Mouse (Mus musculus) cortical plate, adult 2 months (tissue): Measurements from ENCODE around the gene Mak. TPM values are rescaled to one million over a fixed set of nuclear protein-coding genes. Genes with fewer than 3 reads are reported as not detected.

Source experiments
- H3K27ac ChIP-seq: fragments of 200-500 bp; 2 replicates; pipeline ENCODE4 v1.5.1; 2012; ENCODE audit warnings: low read length, control low read depth, inconsistent platforms; ENCODE audit not compliant: insufficient read depth
- H3K4me1 ChIP-seq: fragments of 200-500 bp; 2 replicates; pipeline ENCODE4 v1.6.1; 2011; ENCODE audit warnings: low read length; ENCODE audit not compliant: control insufficient read depth, insufficient read depth
- H3K4me3 ChIP-seq: fragments of 200-500 bp; 2 replicates; pipeline ENCODE4 v1.5.1; 2011; ENCODE audit warnings: mild to moderate bottlenecking, low read length, control low read depth; ENCODE audit not compliant: insufficient read depth
- CTCF ChIP-seq: fragments of 200-500 bp; IDR thresholded peaks from 2 replicates; pipeline ENCODE4 v1.5.1; 2011; ENCODE audit warnings: mild to moderate bottlenecking, control low read depth, low read length; ENCODE audit not compliant: insufficient read depth; ENCODE audit errors: extremely low read depth
- POLR2A ChIP-seq: fragments of 200-500 bp; IDR thresholded peaks from 2 replicates; pipeline ENCODE4 v1.6.1; 2011; ENCODE audit warnings: mild to moderate bottlenecking, low read length, control low read depth; ENCODE audit not compliant: insufficient read depth; ENCODE audit errors: extremely low read depth
- polyA plus RNA-seq: library from polyadenylated mRNA; depleted of rRNA; stranded (reverse); fragments of >200 nt; gene quantifications from 2 replicates; pipeline ENCODE4 v1.2.3, GENCODE M21; 2012; rRNA removed

The Mak gene
- 3.3 and 4.1 TPM in 2 replicates for polyA plus RNA-seq

DNA sequence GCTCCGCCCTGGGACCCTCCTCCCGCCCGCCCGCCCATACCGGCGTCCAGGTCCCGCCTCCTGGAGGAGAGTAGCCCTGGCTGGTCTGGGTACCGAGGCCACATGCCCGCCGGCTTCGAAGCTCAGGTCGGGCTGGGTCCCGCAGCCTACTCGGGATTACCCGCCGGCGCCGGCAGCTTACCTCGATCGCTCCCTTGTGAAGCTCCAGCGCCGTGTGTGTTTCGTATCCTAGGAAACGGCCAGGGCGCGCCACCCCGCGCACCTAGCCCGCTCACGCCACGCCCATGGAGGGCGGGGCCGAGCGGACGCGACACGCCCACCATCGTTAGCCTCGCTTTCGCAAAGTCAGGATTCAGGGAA, at the start of gene Mak:
Gene Mak, minus strand, starts transcription at position 286 of the 360 bp plus-strand sequence.
- TF ChIP-seq POLR2A = no peak
- no peak for TF ChIP-seq CTCF
- peak within 1 kb of the TSS; percentile 38 for H3K4me3 ChIP-seq
- H3K27ac ChIP-seq = no peak within 1 kb of the TSS
- 0 out of 2 replicates have a peak, but pooled peaks cover 1% of the 10 kb centered on the region for H3K4me1 ChIP-seq

DNA sequence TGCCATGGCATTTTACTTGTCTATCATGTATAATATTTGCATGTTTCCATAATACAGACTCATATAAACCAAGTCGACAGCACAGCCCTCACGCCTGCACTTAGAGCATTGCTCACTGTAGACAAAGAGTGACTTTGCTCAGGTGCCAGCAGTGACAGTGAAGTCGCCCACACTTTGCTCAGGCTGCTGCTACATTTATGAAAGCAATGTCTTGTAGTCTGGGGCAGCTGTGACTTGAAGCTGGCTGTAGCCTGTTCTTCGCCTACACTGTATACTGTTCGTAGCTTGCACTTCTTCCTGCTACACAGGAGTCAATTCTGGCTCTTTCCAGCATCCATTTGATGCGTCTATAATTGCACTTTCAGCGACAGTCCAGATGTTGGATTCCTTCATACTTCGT, 49.6 kb upstream of the Mak start:
- Histone ChIP-seq H3K4me3 (no peak overlapping the region), H3K27ac (no peak overlapping the region), H3K4me1 (no peaks in the 10 kb centered on the region)
- TF ChIP-seq POLR2A (no peak), CTCF (no peak)

DNA sequence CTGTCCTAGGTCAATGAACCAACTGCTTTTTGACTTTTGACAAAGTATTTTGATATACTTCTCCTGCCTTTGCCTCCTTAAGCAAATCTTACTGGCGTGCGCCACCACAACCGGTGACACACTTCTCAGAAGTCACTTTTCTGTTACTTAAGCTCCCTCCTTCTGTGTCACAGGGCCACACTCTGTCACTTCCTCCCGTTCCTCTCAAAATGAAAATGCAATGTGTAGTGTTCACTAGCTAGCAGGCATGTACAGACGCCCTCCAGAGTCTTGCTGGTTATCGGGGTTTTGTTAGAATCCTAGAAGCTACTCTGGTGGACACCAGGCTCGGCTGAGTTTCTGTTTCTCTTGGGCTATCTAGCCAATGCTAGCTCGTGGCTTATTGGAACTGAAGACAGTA, 48.8 kb upstream of the Mak start:
- TF ChIP-seq CTCF = no peak
- TF ChIP-seq POLR2A = no peak
- no peak overlapping the region for H3K4me3 ChIP-seq
- H3K27ac ChIP-seq = no peak overlapping the region

DNA sequence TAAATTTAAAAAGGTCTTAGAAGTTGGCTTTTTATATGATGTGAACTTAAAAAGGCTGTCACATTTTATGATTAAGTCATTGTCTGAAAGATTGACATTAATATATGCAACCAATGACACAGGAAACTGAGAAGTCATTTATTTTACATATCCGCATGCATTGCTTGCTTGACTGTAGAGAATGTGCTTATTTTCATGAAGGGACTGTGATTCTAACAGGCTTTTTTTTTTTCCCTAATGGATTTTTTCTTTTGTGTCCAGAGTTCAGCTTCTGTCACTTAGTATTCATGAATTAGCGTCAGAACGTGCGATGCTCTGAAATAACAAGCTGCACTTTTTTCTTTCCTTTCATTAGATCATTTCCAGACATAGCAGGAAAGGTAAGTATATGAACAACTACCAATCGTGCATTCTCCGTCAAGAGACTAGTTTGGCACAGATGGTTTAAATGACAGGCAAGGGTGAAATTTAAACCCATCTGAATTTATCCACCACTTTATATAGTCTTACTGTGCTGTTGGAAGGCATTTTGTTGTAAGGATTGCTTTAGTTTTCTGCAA, 44.2 kb upstream of the Mak start:
- TF ChIP-seq POLR2A = no peak
- TF ChIP-seq CTCF = no peak
- H3K4me1 ChIP-seq = no peaks in the 10 kb centered on the region
- H3K27ac ChIP-seq = no peak overlapping the region
- no peak overlapping the region for H3K4me3 ChIP-seq

More for the DNA sequence above, 48.8 kb upstream of the Mak start:
- no peaks in the 10 kb centered on the region for H3K4me1 ChIP-seq

DNA sequence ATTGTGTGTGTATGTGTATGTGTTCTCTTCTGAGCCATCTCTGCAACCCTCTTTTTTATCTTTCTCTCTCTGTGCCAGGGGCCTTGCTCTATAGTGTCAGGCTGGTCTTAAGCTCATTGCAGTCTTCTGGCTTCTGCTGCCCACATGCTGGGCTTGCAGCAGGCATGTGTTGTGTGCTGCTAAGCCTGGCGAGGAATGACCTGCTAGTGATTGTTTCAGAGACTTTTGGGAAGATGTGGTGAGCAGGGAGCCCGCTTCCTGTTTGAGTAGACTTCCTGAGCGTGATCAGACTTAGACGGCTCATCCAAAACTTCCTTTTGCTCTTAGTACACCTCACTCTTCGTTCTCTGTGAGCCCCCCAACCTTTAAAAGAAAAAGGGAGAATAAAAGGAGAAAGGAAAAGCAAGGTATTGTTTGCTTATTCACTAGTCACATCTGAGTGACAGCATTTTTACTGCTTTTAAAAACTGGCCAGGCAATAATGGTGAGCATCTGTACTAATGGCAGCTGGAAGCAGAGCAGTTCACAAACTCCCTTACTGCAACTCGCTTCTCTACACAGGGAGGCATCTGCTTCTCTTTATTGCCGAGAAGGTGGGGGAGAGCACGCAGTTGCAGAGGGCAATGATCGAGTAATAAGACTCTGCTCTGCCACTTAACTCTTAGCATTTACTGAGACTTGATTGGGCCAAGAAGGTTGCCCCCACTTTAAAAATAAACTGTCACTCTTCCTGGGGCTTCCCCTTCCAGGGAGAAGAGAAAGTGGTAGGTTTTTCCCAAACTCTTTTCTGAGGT, 39.8 kb upstream of the Mak start:
- Histone ChIP-seq H3K4me1 (no peaks in the 10 kb centered on the region), H3K27ac (no peak overlapping the region), H3K4me3 (no peak overlapping the region)
- no peak for TF ChIP-seq POLR2A
- no peak for TF ChIP-seq CTCF

DNA sequence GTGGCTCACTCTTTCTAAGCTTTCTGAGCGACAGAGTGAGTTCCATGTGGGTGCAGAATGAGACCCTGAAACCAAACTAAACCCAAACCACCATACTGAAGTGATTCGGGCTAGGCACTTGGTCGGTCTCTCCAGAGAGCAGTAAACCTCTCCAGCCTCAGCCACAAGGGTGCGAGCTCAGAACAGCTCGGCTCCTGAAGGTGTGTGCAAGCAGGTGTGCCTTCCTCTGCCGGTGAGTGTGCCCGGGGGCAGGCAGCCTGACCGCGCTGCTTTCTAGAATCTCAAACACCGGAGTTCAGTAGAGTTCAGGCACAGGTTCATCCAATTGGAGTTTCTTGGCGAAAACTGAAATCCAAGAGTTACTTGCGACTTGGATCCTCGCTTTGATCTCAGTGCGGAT, 34.4 kb upstream of the Mak start, which contains the start of gene Sycp2l:
Gene Sycp2l, plus strand, starts transcription at position 368 of the 400 bp plus-strand sequence.
- TF ChIP-seq POLR2A (no peak), CTCF (no peak)
- Histone ChIP-seq H3K27ac (no peak within 1 kb of the TSS), H3K4me1 (no peaks in the 10 kb centered on the region), H3K4me3 (no peak within 1 kb of the TSS)

DNA sequence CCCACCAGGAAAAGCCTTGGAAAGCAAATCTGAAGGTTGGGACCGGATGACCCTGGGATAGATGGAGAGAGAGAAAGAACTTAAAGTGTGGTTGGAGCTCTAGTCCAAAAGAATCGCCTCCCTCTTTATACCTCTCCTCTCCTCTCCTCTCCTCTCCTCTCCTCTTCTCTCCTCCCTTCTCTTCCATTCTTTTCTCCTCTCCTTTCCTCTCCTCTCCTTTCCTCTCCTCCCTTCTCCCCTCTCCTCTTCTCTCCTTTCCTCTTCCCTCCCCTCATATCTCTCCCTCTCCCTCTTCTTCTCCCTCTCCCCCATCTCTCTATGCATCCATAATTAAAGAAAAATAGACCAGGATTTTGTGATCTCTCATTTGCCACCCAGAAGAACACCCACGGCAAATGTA, 31.4 kb upstream of the Mak start, which contains the start of gene Gcm2:
Gene Gcm2, minus strand, starts transcription at position 101 of the 400 bp plus-strand sequence.
- Histone ChIP-seq H3K4me1 (no peaks in the 10 kb centered on the region), H3K4me3 (no peak within 1 kb of the TSS), H3K27ac (no peak within 1 kb of the TSS)
- TF ChIP-seq POLR2A = no peak
- TF ChIP-seq CTCF = no peak

DNA sequence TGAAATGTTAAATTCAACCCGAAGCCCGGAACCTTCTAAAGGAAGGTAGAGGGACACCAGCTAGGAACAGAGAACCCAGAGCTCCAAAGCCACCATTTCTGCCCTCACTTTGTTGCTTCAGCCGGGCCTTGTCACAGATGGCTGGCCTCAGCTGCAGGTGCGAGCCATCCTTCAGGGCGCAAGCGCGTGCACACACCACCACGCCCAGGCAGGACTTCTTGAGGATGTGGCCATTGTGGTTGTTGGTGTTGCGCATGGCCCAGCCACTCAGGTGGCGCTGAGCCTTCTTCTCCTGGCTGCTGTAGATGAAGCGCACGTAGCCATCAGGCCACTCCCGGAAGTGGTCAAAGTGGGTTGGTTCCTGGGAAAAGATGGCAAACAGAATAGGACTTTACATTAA, 26.0 kb upstream of the Mak start:
- H3K27ac ChIP-seq = no peak overlapping the region
- H3K4me1 ChIP-seq = no peaks in the 10 kb centered on the region
- H3K4me3 ChIP-seq = no peak overlapping the region
- TF ChIP-seq POLR2A = no peak
- TF ChIP-seq CTCF = no peak

DNA sequence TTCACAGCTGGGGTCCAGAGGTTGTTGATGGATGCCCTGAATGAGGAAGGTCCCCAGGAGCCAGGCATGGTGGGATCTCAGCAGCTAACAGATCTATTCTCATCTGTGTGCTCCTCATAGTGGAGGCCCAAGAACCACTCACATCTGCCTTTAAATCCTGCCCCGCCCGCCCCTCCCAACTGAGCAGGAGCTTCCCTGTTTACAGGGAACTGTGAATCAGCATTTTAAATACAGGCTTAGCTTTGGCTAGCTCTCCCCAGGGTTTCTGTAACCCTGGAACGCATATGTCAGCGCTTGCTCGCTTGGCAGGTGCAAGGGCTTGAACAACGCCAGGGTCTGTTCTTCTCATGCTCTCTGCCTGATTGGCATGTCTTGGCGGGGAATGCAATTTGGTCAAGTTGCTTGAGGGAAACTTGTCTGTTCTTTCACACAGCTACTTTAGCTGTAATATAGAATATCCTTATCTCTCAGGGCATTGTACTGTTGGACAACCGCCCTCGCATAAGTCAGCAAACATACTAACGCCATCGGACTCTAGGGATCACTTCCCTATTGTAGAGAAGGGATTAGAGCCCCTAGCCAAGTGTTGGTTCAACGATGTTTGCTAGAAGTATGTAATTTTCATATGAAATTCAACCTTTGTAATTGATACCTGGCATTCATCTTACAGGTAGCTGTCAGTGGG, 24.5 kb upstream of the Mak start:
- H3K4me1 ChIP-seq = no peaks in the 10 kb centered on the region
- H3K27ac ChIP-seq = no peak overlapping the region
- TF ChIP-seq CTCF (no peak), POLR2A (no peak)
- H3K4me3 ChIP-seq = no peak overlapping the region

DNA sequence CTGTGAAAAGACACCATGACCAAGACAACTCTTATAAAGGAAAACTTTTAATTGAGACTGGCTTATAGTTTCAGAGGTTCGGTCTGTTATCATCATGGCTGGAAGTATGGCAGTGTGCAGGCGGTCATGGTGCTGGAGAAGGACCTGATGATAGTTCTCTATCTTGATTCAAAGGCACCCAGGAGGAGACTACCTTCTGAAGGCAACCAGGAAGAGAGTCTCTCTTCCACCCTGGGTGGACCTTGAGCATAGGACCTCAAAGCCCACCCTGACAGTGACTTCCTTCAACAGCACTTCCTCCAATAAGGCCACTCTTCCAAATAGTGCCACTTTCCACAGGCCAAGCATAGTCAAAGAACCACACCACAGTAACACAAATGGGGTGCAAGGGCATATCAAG, 20.5 kb upstream of the Mak start:
- no peak overlapping the region for H3K27ac ChIP-seq
- TF ChIP-seq CTCF = no peak
- TF ChIP-seq POLR2A = no peak
- no peak overlapping the region for H3K4me3 ChIP-seq
- H3K4me1 ChIP-seq = no peaks in the 10 kb centered on the region
